Mouse (Mus musculus) heart, embryonic 11.5 days (tissue): Measurements from ENCODE around the gene Cdca7l. TPM values are rescaled to one million over a fixed set of nuclear protein-coding genes. Genes with fewer than 3 reads are reported as not detected.
"Not testable (repeated sequence)": the region's sequence is repeated elsewhere in the genome, so short reads cannot be mapped to it uniquely, and the experiment has no call there.

ENCODE experiments used
- ATAC-seq: fragments of 200-750 bp; cut with Nextera tagmentation; replicated peaks from 2 replicates; pipeline ENCODE4 v1.8.0; 2017; ENCODE audit warnings: moderate library complexity; ENCODE audit not compliant: insufficient number of reproducible peaks, low FRiP score, low TSS enrichment
- H3K27ac ChIP-seq: fragments of 300-500 bp; sonication (generic); 2 replicates; pipeline ENCODE4 v1.5.1; 2014; ENCODE audit warnings: mild to moderate bottlenecking, low read depth, low read length
- H3K27me3 ChIP-seq: fragments of 300-500 bp; sonication (generic); 2 replicates; pipeline ENCODE4 v1.6.1; 2014; ENCODE audit warnings: mild to moderate bottlenecking, low read length, mixed read lengths; ENCODE audit not compliant: control insufficient read depth, insufficient read depth
- H3K36me3 ChIP-seq: fragments of 300-500 bp; sonication (generic); 2 replicates; pipeline ENCODE4 v1.6.1; 2014; ENCODE audit warnings: mild to moderate bottlenecking, low read length, moderate library complexity, mixed read lengths; ENCODE audit not compliant: control insufficient read depth, insufficient read depth
- H3K4me1 ChIP-seq: fragments of 300-500 bp; sonication (generic); 2 replicates; pipeline ENCODE4 v1.6.1; 2014; ENCODE audit warnings: low read length; ENCODE audit not compliant: control insufficient read depth, insufficient read depth
- H3K4me2 ChIP-seq: fragments of 300-500 bp; sonication (generic); 2 replicates; pipeline ENCODE4 v1.6.1; 2014; ENCODE audit warnings: mild to moderate bottlenecking, moderate library complexity
- H3K4me3 ChIP-seq: fragments of 300-500 bp; sonication (generic); 2 replicates; pipeline ENCODE4 v1.5.1; 2014; ENCODE audit warnings: low read depth, low read length
- H3K9ac ChIP-seq: fragments of 300-500 bp; sonication (generic); 2 replicates; pipeline ENCODE4 v1.6.1; 2014; ENCODE audit warnings: mild to moderate bottlenecking, low read depth, low read length, moderate library complexity
- H3K9me3 ChIP-seq: fragments of 300-500 bp; sonication (generic); replicated peaks from 2 replicates; pipeline ENCODE4 v1.6.1; 2016; ENCODE audit warnings: low read length; ENCODE audit not compliant: control insufficient read depth
- WGBS: fragments of 180-500 bp; shearing (Covaris S2); extraction: QIAGEN DNeasy Blood & Tissue Kit; methylation state at CpG from one replicate; pipeline ENCODE4 v1.1.7; 2014; ENCODE audit not compliant: insufficient replicate concordance; 5-methylcytosine and 5-hydroxymethylcytosine counted together
- polyA plus RNA-seq: library from polyadenylated mRNA; unstranded; fragments of >200 nt; fragmentation: Nextera tagmentation; extraction: Ambion mirVana; gene quantifications from 2 replicates; pipeline ENCODE4 v1.2.1, GENCODE M21; 2014

Gene Cdca7l
- polyA plus RNA-seq, 1 experiment from 2014 or later, result 17.5 TPM

- not testable (repeated sequence) for H3K36me3 ChIP-seq, H3K9me3 ChIP-seq, H3K27me3 ChIP-seq, H3K4me1 ChIP-seq, H3K27ac ChIP-seq, H3K4me3 ChIP-seq, ATAC-seq, H3K9ac ChIP-seq, H3K4me2 ChIP-seq
- WGBS, result no CpG with 5 or more reads among the region's 4 CpGs
Measured at GRCm38 (mm10) chr12:117900798-117901197, 96.7 kb downstream of the Cdca7l start.

- H3K27me3 ChIP-seq, ATAC-seq, H3K4me2 ChIP-seq, H3K36me3 ChIP-seq, H3K9me3 ChIP-seq, H3K4me1 ChIP-seq, H3K9ac ChIP-seq, H3K27ac ChIP-seq, H3K4me3 ChIP-seq: not testable (repeated sequence)
- 42% methylated on average over 1 of the region's 4 CpGs for WGBS
Measured at GRCm38 (mm10) chr12:117901352-117901751, 97.3 kb downstream of the Cdca7l start.

GRCm38 (mm10) chr12:117903671-117904070, 99.6 kb downstream of the Cdca7l start:
- WGBS, result 79% methylated on average over 8 of the region's 8 CpGs
- Histone ChIP-seq H3K9ac (no peak overlapping the region), H3K4me1 (no peaks in the 10 kb centered on the region), H3K4me2 (no peak overlapping the region), H3K36me3 (no peaks in the 10 kb centered on the region), H3K9me3 (no peaks in the 10 kb centered on the region), H3K27ac (no peak overlapping the region), H3K4me3 (no peak overlapping the region), H3K27me3 (no peaks in the 10 kb centered on the region)
- ATAC-seq, result no peak

- H3K4me2 ChIP-seq, H3K4me1 ChIP-seq, H3K27me3 ChIP-seq, H3K9me3 ChIP-seq, H3K9ac ChIP-seq, H3K36me3 ChIP-seq, ATAC-seq, H3K4me3 ChIP-seq, H3K27ac ChIP-seq: not testable (repeated sequence)
- WGBS, result 75% methylated on average over 4 of the region's 4 CpGs
Measured at GRCm38 (mm10) chr12:117905232-117905840, 101.2 kb downstream of the Cdca7l start.

GRCm38 (mm10) chr12:117911396-117911795, 107.3 kb downstream of the Cdca7l start:
- Histone ChIP-seq H3K4me2 (no peak overlapping the region), H3K27ac (no peak overlapping the region), H3K36me3 (no peaks in the 10 kb centered on the region), H3K9me3 (no peaks in the 10 kb centered on the region), H3K9ac (no peak overlapping the region), H3K4me3 (no peak overlapping the region), H3K27me3 (no peaks in the 10 kb centered on the region), H3K4me1 (no peaks in the 10 kb centered on the region)
- ATAC-seq, result no peak
- WGBS, result 71% methylated on average over 1 of the region's 1 CpGs

- Histone ChIP-seq H3K4me2 (no peak overlapping the region), H3K9ac (no peak overlapping the region), H3K4me1 (no peaks in the 10 kb centered on the region), H3K27ac (no peak overlapping the region), H3K4me3 (no peak overlapping the region), H3K27me3 (no peaks in the 10 kb centered on the region), H3K36me3 (no peaks in the 10 kb centered on the region), H3K9me3 (no peaks in the 10 kb centered on the region)
- no peak for ATAC-seq
- 37% methylated on average over 10 of the region's 10 CpGs for WGBS
Measured at GRCm38 (mm10) chr12:117914613-117915245, 110.6 kb downstream of the Cdca7l start.

GRCm38 (mm10) chr12:117915826-117916588, 111.9 kb downstream of the Cdca7l start:
- ATAC-seq, result no peak
- no peak overlapping the region for H3K27ac ChIP-seq
- H3K9ac ChIP-seq, result no peak overlapping the region
- H3K4me2 ChIP-seq, result no peak overlapping the region
- WGBS, result 56% methylated on average over 10 of the region's 10 CpGs
- H3K27me3 ChIP-seq, result no peaks in the 10 kb centered on the region
- no peaks in the 10 kb centered on the region for H3K4me1 ChIP-seq
- no peaks in the 10 kb centered on the region for H3K9me3 ChIP-seq
- no peaks in the 10 kb centered on the region for H3K36me3 ChIP-seq
- no peak overlapping the region for H3K4me3 ChIP-seq
